Mouse (Mus musculus) cerebellum, postnatal 36 days (tissue): ENCODE measurements around the gene 5031439G07Rik.
A peak's percentile ranks its signal among the peaks of the same experiment; 100 is the strongest.
"Not testable (repeated sequence)": the region's sequence is repeated elsewhere in the genome, so short reads cannot be mapped to it uniquely, and the experiment has no call there.

Experiments used
- DNase-seq, 2 experiments: peaks; one replicate each; pipeline ENCODE4 v3.0.0; 2021 to 2022; ENCODE audit warnings: mixed read lengths in 2 of 2

The 5031439G07Rik gene

DNA sequence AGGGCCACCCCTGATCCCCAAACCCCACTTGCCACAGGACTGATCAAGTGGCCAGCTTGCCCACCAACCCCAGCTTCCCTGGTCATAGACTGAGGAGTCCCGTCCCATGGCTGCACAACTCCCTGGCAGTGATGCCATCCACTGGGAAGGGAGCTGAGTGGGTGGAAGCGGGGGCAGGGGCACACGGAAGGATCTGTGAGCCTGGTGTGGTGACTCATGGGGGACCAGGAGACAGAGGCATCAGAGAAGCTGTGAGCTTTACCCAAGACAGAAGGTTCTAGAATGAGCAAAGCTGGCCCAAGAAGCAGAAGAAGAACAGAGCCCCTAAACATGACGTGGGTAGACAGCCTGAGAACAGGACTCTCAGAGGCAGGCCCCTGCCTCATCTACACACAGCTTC lies 38.3 kb downstream of the 5031439G07Rik start:
- DNase-seq = no peak

GRCm38 (mm10) chr15:84948990-84949389 lies 39.4 kb downstream of the 5031439G07Rik start:
- no peak for DNase-seq

DNA sequence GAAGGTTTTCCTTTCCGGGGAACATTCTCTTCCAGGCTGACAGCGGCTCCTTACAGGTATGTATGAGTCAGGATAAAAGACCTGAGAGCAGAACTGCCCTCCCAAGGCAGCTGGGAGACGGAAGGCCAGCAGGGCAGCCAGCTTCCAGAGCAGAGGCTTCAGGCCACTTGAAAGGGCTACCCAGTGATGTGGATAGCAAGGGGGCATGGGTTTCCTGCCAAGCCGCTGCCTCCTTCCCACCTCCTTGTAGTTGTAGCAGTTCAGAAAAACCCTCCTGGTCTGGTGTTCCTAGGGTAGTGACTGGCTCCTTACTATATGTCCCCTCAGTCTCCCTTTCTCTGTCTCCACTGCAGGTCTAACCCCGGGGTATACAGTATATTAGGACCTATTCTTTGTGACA lies 44.0 kb downstream of the 5031439G07Rik start:
- no peak for DNase-seq

GRCm38 (mm10) chr15:84942647-84943285 lies 45.6 kb downstream of the 5031439G07Rik start:
- DNase-seq = no peak

GRCm38 (mm10) chr15:84940102-84940501 lies 48.2 kb downstream of the 5031439G07Rik start:
- no peak for DNase-seq

DNA sequence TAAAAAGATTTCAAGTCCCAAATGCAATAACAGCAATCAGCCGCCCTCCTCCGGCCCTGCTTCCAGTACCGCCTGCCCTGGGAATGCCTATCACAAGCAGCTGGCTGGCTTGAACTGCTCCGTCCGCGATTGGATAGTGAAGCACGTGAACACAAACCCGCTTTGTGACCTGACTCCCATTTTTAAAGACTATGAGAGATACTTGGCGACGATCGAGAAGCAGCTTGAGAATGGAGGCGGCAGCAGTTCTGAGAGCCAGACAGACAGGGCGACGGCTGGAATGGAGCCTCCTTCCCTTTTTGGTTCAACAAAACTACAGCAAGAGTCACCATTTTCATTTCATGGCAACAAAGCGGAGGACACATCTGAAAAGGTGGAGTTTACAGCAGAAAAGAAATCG lies 53.5 kb downstream of the 5031439G07Rik start:
- DNase-seq = no peak

DNA sequence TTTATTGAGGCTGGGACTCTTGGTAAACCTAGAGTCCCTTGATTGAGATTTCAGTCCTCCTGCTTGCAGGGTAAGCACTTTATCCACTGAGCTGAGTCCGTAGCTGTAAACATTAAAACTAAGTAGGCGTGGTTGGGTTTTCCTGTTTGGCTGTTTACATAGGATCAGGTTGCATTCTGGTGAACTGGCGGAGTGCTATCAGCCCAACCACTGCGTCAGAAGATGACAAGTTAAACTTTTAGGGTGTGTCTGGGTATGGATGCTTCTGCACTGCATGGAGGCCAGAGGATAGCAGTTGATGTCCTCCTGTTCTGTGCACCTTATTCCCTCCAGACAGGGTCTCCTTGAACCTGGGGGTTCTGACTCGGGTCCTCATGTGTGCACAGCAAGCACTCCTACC lies 56.0 kb downstream of the 5031439G07Rik start:
- no peak for DNase-seq

- DNase-seq = no peak
Observed at GRCm38 (mm10) chr15:84925495-84926018, 62.8 kb downstream of the 5031439G07Rik start.

GRCm38 (mm10) chr15:84924781-84925315 lies 63.5 kb downstream of the 5031439G07Rik start:
- DNase-seq = peak in 1 of 2 experiments; percentile 30

- DNase-seq = no peak
Observed at GRCm38 (mm10) chr15:84923508-84924181, 64.7 kb downstream of the 5031439G07Rik start.

- DNase-seq = peak; percentile 100
Observed at GRCm38 (mm10) chr15:84922884-84923507, 65.4 kb downstream of the 5031439G07Rik start, which contains the start of gene Nup50. TSS of gene Nup50 (plus strand) at chr15:84923411.

DNA sequence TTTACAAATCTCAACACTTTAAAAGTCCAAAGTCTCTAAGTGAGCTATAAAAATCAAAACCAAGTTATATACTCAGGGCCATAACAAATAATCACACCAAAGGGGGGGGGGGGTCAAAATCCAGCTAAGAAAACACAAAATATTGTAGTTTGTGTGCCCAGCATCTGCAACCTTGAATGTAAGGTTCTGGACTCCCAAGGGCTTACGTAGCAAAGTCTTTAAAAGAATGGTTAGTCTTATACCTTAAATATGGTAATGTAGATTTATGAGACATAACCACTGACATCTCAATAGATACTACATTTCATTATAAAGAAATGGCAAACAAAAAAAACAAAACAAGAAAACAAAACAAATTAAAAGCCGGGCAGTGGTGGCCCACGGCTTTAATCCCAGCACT lies 68.4 kb downstream of the 5031439G07Rik start, which contains the start of gene Gm29666:
Gm29666 (minus strand) TSS at position 101 of the 400 bp plus-strand sequence.
- no peak for DNase-seq

GRCm38 (mm10) chr15:84913201-84913600 lies 75.2 kb downstream of the 5031439G07Rik start:
- no peak for DNase-seq

DNA sequence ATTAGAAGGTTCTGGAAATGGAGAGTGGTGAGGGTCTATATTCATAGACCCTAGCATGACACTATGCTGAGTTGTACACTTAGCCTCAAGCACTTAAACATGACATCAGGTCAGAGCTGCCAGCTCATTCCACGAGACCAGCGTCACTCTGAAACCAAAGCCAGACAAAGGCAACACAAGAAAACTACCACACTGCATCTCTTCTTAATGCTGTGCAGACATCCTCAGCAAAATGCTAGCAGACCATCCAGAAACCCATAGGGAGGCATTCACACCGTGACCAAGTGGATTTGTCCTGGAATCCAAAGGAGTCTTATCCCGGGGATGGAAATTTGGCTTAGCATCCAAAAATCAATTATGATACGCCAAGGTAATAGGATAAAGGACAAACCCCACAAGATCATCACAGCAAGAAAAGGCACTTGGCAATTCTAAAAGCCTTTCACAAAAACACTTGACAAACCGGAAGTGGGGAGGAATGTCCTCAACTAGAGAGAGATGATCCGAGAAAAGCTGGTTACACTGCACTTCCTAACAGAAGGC lies 84.4 kb downstream of the 5031439G07Rik start:
- DNase-seq = no peak

DNA sequence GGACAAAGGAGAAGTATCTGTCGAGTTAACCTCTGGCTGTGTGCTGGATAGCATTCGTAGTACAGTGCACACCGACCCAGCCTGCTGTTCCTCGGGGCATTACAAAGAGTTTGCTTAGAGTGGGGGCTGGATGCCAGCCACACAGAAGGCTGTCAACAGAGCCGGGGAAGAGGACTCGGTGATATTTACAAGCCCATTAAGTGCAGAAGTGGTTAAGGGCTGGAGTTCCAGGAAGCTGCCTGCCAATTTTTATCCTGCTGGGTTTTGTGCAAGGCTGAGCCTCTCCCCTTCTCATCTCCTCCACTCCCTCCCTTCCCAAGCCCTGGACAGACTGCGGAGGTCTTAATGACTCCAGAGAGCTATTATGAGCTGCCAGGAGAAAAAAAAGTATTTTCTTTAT lies 90.3 kb downstream of the 5031439G07Rik start:
- DNase-seq = no peak

DNA sequence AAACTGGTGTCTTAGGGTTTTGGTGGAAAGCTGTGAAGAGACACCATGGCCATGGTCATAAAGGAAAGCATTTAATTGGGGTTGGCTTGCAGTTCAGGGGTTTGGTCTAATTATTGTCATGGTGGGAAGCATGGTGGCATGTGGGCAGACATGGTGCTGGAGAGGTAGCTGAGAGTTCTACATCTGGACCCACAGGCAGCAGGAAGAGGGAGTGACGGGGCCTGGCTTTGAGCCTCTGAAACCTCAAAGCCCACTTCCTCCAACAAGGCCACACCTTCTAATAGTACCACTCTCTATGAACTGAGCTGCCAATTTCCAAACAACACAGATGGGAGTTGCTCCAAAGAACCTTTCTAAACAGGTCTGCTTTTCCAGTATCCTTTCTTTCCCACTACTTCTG lies 91.7 kb downstream of the 5031439G07Rik start:
- DNase-seq = no peak

- not testable (repeated sequence) for DNase-seq
Observed at GRCm38 (mm10) chr15:84896216-84896615, 92.1 kb downstream of the 5031439G07Rik start.
